Mouse (Mus musculus) thymus, adult 2 months (tissue): Measurements from ENCODE around the gene Defb3.

ENCODE experiments used
- CTCF ChIP-seq: fragments of 200-500 bp; IDR thresholded peaks from 2 replicates; pipeline ENCODE4 v1.5.1; 2012; ENCODE audit warnings: mild to moderate bottlenecking, control low read depth, low read length, moderate library complexity, borderline replicate concordance; ENCODE audit not compliant: control insufficient read depth, poor library complexity, insufficient read depth; ENCODE audit errors: extremely low read depth
- POLR2A ChIP-seq: fragments of 200-500 bp; IDR thresholded peaks from 2 replicates; pipeline ENCODE4 v1.6.1; 2012; ENCODE audit warnings: mild to moderate bottlenecking, low read length, control low read depth, moderate library complexity; ENCODE audit not compliant: control insufficient read depth, poor library complexity, insufficient read depth; ENCODE audit errors: extremely low read depth

GRCm38 (mm10) chr8:19258136-19258535 is 35.0 kb upstream of the Defb3 start:
- no peak for TF ChIP-seq CTCF
- TF ChIP-seq POLR2A, result no peak
